Mouse (Mus musculus) ovary, postnatal 36 days (tissue): ENCODE results near the gene 1700023F06Rik.

Experiments used
- DNase-seq: peaks from one replicate; pipeline ENCODE4 v3.0.0; 2022; ENCODE audit warnings: low spot score, mixed read lengths

Gene 1700023F06Rik

GRCm38 (mm10) chr11:103181911-103182310 lies 26.4 kb downstream of the 1700023F06Rik start:
- DNase-seq = no peak

GRCm38 (mm10) chr11:103181349-103181748 lies 27.0 kb downstream of the 1700023F06Rik start:
- no peak for DNase-seq

- no peak for DNase-seq
Measured at GRCm38 (mm10) chr11:103180426-103180825, 27.9 kb downstream of the 1700023F06Rik start.

GRCm38 (mm10) chr11:103178748-103179147 lies 29.6 kb downstream of the 1700023F06Rik start:
- DNase-seq = no peak

GRCm38 (mm10) chr11:103177815-103178485 lies 30.4 kb downstream of the 1700023F06Rik start:
- DNase-seq = no peak

- DNase-seq = no peak
Measured at GRCm38 (mm10) chr11:103177216-103177615, 31.1 kb downstream of the 1700023F06Rik start.

GRCm38 (mm10) chr11:103176510-103176909 lies 31.8 kb downstream of the 1700023F06Rik start:
- DNase-seq = no peak

GRCm38 (mm10) chr11:103175688-103176442 lies 32.5 kb downstream of the 1700023F06Rik start:
- DNase-seq = no peak

GRCm38 (mm10) chr11:103174891-103175391 lies 33.4 kb downstream of the 1700023F06Rik start:
- no peak for DNase-seq

GRCm38 (mm10) chr11:103174411-103174832 lies 33.9 kb downstream of the 1700023F06Rik start:
- no peak for DNase-seq

- no peak for DNase-seq
Measured at GRCm38 (mm10) chr11:103173771-103174344, 34.5 kb downstream of the 1700023F06Rik start.

- DNase-seq = no peak
Measured at GRCm38 (mm10) chr11:103173041-103173770, 35.2 kb downstream of the 1700023F06Rik start.

- no peak for DNase-seq
Measured at GRCm38 (mm10) chr11:103172392-103173040, 35.8 kb downstream of the 1700023F06Rik start.

- DNase-seq = no peak
Measured at GRCm38 (mm10) chr11:103171703-103172391, 36.5 kb downstream of the 1700023F06Rik start.

GRCm38 (mm10) chr11:103171286-103171620 lies 37.1 kb downstream of the 1700023F06Rik start:
- no peak for DNase-seq

GRCm38 (mm10) chr11:103170494-103171285 lies 37.7 kb downstream of the 1700023F06Rik start, which contains the start of gene Fmnl1:
TSS of gene Fmnl1 (plus strand) at chr11:103171107.
- DNase-seq = peak; percentile 28

GRCm38 (mm10) chr11:103170111-103170493 lies 38.3 kb downstream of the 1700023F06Rik start:
- DNase-seq = no peak

- no peak for DNase-seq
Measured at GRCm38 (mm10) chr11:103169664-103170063, 38.7 kb downstream of the 1700023F06Rik start.

GRCm38 (mm10) chr11:103168690-103169390 lies 39.5 kb downstream of the 1700023F06Rik start:
- peak; percentile 60 for DNase-seq
